Mouse (Mus musculus): ENCODE data around the gene Garem2.

GRCm38 (mm10) chr5:30118018-30118417, 13.1 kb downstream of the Garem2 start:
- TF ChIP-seq CTCF (IDR thresholded peaks at IDR 0.05; ENCODE audit: low read depth, low read length) (no peak), POLR2A (IDR thresholded peaks at IDR 0.05; ENCODE audit: extremely low read depth, insufficient read depth, low read length) (no peak)
